Mouse (Mus musculus) right cerebral cortex, adult 2 months (tissue): ENCODE measurements at regions not wholly inside any gene's neighbourhood (a gene's known extent, or its start where the extent isn't known, plus 50 kb on each side); places are given as distances from the start of the nearest gene placed in this dataset.

Source experiments
- DNase-seq, 2 experiments: peaks; one replicate each; pipeline ENCODE4 v3.0.0; 2021 to 2022; ENCODE audit warnings: low spot score in 2 of 2

DNA sequence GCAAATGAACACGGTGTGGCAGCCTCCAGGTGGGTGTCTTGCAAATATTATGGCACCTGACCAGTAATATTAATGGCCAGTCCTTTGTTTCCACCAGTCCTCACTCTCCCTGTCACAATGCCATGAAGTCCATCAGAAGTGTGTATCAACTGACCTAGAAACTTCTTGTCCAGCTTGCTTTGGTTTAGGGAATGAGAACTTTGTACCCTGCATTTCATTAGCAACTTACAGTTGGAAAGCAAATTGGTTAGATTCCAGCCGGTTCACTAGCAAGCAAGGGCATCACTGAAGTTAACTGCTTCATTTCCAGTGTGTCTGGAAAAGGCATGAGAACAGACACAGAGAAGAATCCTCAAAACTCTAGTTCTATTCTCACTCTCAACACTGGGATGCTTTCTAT, 178.1 kb upstream of the Lyplal1 start:
- no peak for DNase-seq

DNA sequence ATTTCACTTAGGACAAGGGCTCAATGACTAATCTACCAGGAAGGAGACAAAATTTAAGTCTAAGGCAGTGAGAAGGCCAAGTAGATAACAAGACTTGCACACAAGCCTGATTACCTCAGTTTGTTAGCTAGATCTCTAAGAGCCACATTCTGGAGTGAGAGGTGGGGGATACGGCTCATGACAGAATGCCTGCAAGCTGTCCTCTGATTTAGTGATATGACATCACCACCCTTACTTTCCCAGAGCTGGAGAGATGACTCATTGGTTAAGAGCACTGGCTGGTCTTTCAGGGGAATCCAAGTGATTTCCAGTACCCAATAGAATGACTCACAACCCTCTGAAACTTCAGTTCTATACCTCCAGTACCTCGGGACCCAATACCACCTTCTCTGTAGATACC, 177.5 kb upstream of the Lyplal1 start:
- no peak for DNase-seq

- DNase-seq = no peak
Observed at GRCm38 (mm10) chr1:186289117-186289516, 172.0 kb upstream of the Lyplal1 start.

GRCm38 (mm10) chr1:186287831-186288230, 170.7 kb upstream of the Lyplal1 start:
- DNase-seq = no peak

DNA sequence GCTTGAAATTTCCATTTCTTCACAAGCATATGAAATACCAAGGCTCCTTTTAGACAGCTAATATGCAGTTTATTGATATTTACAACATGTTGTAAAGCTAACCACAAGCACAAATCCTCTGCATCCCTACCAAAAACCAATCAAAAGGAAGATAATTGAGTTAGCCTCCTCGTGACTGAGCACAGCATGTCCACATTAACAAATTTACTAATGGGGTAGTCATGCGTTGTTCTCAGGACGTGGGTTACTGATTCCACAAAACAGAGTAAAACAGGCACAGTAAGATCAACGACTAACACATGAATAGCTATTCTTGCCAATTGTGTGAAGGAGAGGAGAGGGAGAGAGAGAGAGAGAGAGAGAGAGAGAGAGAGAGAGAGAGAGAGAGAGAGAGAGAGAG, 169.3 kb upstream of the Lyplal1 start:
- DNase-seq = no peak

DNA sequence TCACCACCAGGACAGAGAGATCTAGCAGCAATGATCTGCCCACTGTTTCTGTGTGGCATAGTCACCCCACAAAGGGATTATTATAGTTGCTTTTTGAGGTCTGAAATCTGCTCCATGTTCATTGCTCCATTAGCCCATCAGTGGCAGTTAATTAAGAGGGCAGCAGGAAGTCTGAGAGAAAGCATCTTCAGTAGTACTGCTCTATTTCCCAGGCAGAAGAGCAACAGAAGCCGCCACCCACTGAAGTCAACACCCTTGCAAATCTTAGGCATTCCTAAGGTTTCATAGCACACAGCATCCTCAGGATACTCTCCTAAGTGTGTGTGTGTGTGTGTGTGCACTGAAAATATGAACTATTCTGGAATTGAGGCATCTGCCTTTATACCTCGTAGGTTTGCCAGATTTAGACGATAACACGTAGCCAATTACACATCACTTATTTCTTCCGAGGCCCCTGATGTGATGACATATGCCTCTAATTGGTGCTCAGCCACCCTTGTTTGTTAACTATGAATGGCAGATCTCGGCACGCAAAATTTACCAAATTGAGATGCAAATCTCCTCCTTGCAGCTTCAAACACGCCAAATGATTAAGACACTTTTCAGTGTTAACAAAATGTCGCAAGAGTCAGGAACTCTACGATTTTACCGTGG, 161.0 kb upstream of the Lyplal1 start:
- peak in 1 of 2 experiments; percentile 9 for DNase-seq

GRCm38 (mm10) chr1:186271436-186271835, 154.3 kb upstream of the Lyplal1 start:
- DNase-seq = no peak

DNA sequence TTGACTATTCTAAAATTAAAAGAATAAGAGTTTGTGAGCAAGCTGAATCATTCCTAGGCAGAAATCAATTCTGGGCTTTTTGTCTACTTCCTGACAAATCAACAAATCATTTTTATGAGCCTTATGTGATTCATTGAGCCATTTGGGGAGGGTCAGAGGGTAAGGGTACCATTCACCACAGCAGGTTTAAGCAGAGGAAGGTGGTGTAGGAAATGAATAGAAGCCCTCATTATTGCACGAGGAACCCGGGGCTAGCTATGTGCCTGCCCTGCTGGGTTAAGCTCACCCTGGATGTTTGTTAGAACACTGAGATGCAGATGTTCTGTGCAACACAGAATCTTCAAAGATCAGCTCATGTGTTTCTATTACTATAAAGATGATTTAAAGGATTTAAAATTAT, 150.2 kb upstream of the Lyplal1 start:
- no peak for DNase-seq

- no peak for DNase-seq
Observed at GRCm38 (mm10) chr1:186264639-186265038, 147.5 kb upstream of the Lyplal1 start.

- DNase-seq = no peak
Observed at GRCm38 (mm10) chr1:186263955-186264354, 146.8 kb upstream of the Lyplal1 start.

DNA sequence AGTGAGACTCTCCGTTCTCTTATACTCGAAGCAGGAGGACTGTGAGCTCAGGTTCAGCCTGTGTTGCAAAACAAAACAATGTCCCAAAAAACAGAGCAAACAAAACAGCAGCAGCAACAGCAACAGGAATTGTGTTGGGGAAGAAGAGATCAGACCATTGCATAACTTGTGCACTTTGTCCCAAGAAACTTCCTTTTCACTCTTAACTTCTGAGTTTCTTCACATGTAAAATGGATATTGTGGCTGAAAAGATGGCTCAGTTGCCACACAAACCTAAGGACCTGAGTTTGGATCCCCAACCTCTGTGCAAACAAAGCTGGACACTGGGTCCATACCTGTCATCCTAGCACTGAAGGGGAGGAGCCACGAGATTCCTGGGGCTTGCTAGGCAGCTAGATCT, 146.1 kb upstream of the Lyplal1 start:
- DNase-seq = no peak

- DNase-seq = no peak
Observed at GRCm38 (mm10) chr1:186262040-186262439, 144.9 kb upstream of the Lyplal1 start.

- peak; percentile 29 to 36 for DNase-seq
Observed at GRCm38 (mm10) chr1:186261326-186261833, 144.3 kb upstream of the Lyplal1 start.

DNA sequence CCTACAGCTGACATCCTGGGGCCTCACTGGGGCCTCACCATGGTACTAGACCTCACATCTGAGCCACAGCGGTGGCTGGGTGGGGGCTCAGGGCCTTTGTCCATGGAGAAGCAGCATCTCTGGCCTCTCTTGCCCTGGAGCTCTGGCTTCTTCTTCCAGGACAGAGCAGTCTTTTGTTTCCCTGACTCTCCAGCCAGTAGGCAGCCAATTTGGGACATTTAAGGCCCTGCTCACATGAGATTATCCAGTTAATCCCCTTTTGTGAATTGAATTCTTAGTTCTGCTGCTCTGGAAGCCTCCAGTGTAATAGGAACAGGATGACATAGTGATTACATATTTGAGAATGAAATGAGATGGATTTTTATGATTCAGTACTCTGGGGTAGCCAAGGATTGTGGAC, 140.5 kb upstream of the Lyplal1 start:
- DNase-seq = no peak

DNA sequence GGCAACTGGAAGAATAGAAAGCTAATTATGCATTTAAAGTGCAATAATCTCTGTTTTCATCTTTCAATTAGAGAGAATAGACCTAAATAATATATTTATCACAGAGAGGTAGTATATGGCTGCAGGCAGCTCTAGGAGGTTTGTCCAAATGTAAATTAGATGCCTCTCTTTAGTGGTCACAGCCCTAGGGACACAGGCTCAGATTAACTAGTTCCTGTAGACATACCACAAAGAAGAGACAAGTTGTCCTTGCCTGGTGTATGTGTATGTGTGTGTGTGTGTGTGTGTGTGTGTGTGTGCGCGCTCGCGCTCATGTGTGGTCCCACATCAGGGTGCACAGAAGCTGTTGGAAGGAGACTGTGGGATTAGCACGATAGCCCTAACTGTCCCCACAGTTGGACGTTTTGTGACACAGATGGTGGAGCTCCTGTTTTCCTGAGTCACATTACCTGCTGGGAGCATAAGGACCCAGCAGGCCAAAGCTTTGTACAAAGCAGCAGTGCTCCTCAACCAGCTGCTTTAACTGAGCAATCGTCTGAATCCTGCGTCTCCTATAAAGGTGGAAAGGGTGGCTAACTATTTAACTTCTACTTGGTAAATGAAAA, 138.5 kb upstream of the Lyplal1 start:
- DNase-seq = no peak

DNA sequence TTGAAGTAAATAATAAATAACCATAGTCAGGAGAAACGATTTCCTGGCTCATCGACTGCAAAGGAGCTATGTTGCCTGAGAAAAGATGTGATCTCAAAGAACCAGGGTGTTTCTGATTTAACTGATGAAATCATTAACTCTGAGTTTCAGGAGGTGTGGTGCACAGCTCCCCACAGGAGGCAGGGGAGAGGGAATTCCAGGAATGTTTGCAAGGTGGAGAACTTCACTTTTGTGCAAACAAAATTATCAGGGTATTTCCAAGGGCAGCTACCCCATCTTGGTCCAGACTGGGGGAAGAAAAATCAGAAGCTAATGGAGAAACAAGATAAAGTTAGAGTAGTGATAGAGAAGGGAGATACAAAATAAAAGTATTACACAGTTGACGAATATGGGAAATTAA, 137.4 kb upstream of the Lyplal1 start:
- no peak for DNase-seq

DNA sequence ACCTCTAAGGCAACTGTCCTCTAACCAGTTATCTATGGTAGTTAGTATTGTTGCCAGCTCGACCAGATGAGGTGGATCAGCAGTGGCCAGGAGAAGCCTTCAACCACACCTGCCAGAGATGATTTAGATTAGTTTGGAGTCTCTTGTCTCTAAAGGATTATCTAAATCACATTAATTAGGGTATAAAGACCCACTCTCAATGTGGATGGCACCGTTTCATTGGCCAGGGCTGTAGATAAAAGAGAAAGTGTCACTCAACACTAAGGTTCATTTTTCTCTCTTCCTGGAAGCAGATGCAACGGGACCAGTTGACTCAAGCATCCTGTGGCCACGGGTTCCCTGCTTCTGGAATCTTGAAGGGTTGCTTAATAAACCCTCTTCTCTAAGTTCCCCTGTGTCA, 135.4 kb upstream of the Lyplal1 start:
- DNase-seq = no peak

- DNase-seq = peak in 1 of 2 experiments; percentile 26
Observed at GRCm38 (mm10) chr1:186250316-186250715, 133.2 kb upstream of the Lyplal1 start.

DNA sequence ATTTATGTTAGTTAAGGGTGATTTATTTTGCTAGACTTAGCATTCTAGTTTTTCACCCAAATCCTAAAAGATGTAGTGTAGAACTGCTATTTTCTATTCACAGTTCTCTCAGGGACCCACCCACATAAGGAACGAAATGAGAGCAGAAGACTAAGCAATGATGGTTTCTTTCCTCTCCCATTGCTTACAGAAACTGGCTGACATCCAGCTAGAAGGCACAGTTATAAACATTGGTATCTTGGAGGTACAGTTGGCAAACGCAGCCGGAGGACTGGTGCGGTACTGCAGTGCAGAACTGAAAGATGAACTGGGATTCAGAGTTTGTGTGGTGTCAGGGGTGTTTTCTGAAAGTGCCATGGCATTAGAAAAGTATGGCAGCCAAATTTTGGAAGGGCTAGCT, 132.1 kb upstream of the Lyplal1 start:
- DNase-seq = peak; percentile 31 to 51

GRCm38 (mm10) chr1:186245723-186246440, 128.8 kb upstream of the Lyplal1 start:
- DNase-seq = no peak

DNA sequence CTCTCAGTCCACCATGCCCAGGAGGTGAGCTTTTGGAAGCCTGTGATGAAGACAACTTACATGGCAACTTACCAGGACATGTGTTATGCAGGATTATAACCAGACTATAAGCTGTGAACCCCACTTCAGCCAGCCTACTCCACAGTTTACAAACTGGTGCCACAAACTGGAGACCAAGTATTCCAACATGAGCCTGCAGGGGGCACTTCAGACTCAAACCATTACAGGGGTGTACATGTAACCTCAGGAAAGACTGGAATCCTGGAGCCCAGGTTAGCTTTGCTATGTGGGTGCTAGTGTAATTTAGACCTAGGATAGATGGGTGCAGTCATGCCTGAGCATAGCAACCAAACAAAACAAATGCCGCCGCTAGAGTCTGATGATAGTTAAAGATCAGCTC, 124.0 kb upstream of the Lyplal1 start:
- DNase-seq = peak in 1 of 2 experiments; percentile 14

DNA sequence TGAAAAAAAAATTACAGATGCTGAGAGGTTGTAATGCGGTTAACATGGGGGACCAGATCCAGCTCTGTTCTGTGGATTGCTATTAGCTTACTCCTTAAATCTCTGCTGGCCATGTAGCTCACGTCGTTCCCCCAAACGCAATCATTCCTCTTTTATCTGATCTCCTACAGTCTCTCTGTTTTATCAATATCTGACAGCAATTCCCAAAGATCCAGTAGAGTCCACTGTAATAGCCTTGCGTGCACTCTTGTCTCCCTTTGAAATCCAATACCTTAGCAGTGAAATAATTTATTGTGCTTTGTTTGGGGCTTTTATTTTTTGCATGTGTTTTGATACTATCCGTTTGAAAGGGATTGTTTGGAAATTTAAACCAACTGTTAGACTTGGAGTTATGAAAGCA, 120.4 kb upstream of the Lyplal1 start:
- DNase-seq = no peak
